Mouse (Mus musculus): ENCODE data around the gene Gas7. TPM values are rescaled to one million over a fixed set of nuclear protein-coding genes. Genes with fewer than 3 reads are reported as not detected.

The Gas7 gene
- polyA plus RNA-seq, 1 experiment from 2014 or later = 10.2 TPM

GRCm38 (mm10) chr11:67549306-67549705 is 94.1 kb downstream of the Gas7 start:
- 78% methylated on average over 4 of the region's 4 CpGs for WGBS
- TF ChIP-seq CTCF (IDR thresholded peaks at IDR 0.05; ENCODE audit: low read depth) = no peak
- DNase-seq (ENCODE audit: low spot score) (no peak), ATAC-seq (replicated peaks; ENCODE audit: low FRiP score, low read depth) (no peak)
- Histone ChIP-seq H3K9me3 (replicated peaks; ENCODE audit: low read length) (no peaks in the 10 kb centered on the region), H3K36me3 (ENCODE audit: insufficient read depth, low read length) (no peaks in the 10 kb centered on the region), H3K9ac (ENCODE audit: low read depth, low read length) (no peak overlapping the region), H3K4me1 (replicated peaks; ENCODE audit: insufficient read depth, low read length) (peaks cover 10% of the 10 kb centered on the region), H3K4me2 (ENCODE audit: low read length) (no peak overlapping the region), H3K4me3 (replicated peaks; ENCODE audit: low read depth, low read length) (no peak overlapping the region), H3K27ac (no peak overlapping the region), H3K27me3 (ENCODE audit: insufficient read depth, low read length) (no peaks in the 10 kb centered on the region)

- TF ChIP-seq CTCF (IDR thresholded peaks at IDR 0.05; ENCODE audit: low read depth) = no peak
- no peaks in the 10 kb centered on the region for H3K9me3 ChIP-seq (replicated peaks; ENCODE audit: low read length)
- H3K4me1 ChIP-seq (replicated peaks; ENCODE audit: insufficient read depth, low read length) = peaks cover 5% of the 10 kb centered on the region
- H3K27ac ChIP-seq = no peak overlapping the region
- H3K27me3 ChIP-seq (ENCODE audit: insufficient read depth, low read length) = no peaks in the 10 kb centered on the region
- H3K4me2 ChIP-seq (ENCODE audit: low read length) = no peak overlapping the region
- H3K4me3 ChIP-seq (replicated peaks; ENCODE audit: low read depth, low read length) = no peak overlapping the region
- ATAC-seq (replicated peaks; ENCODE audit: low FRiP score, low read depth) (no peak), DNase-seq (ENCODE audit: low spot score) (peak; percentile 53)
- H3K36me3 ChIP-seq (ENCODE audit: insufficient read depth, low read length) = no peaks in the 10 kb centered on the region
- WGBS = 45% methylated on average over 13 of the region's 13 CpGs
- H3K9ac ChIP-seq (ENCODE audit: low read depth, low read length) = no peak overlapping the region
Measured at GRCm38 (mm10) chr11:67549762-67550488, 94.7 kb downstream of the Gas7 start.

- Histone ChIP-seq H3K4me3 (replicated peaks; ENCODE audit: low read depth, low read length) (no peak overlapping the region), H3K36me3 (ENCODE audit: insufficient read depth, low read length) (no peaks in the 10 kb centered on the region), H3K27me3 (ENCODE audit: insufficient read depth, low read length) (no peaks in the 10 kb centered on the region), H3K4me2 (ENCODE audit: low read length) (no peak overlapping the region), H3K9me3 (replicated peaks; ENCODE audit: low read length) (no peaks in the 10 kb centered on the region), H3K9ac (ENCODE audit: low read depth, low read length) (no peak overlapping the region), H3K27ac (no peak overlapping the region), H3K4me1 (replicated peaks; ENCODE audit: insufficient read depth, low read length) (no peaks in the 10 kb centered on the region; the same call in none of the 2 replicates)
- ATAC-seq (replicated peaks; ENCODE audit: low FRiP score, low read depth) (no peak), DNase-seq (ENCODE audit: low spot score) (no peak)
- 92% methylated on average over 8 of the region's 8 CpGs for WGBS
- no peak for TF ChIP-seq CTCF (IDR thresholded peaks at IDR 0.05; ENCODE audit: low read depth)
Measured at GRCm38 (mm10) chr11:67552400-67552799, 97.2 kb downstream of the Gas7 start.

GRCm38 (mm10) chr11:67554276-67554675 is 99.0 kb downstream of the Gas7 start:
- no peak overlapping the region for H3K4me3 ChIP-seq (replicated peaks; ENCODE audit: low read depth, low read length)
- no peak for TF ChIP-seq CTCF (IDR thresholded peaks at IDR 0.05; ENCODE audit: low read depth)
- no peak for ATAC-seq (replicated peaks; ENCODE audit: low FRiP score, low read depth)
- H3K9me3 ChIP-seq (replicated peaks; ENCODE audit: low read length) = no peaks in the 10 kb centered on the region
- H3K27ac ChIP-seq = no peak overlapping the region
- WGBS = 89% methylated on average over 6 of the region's 6 CpGs
- H3K36me3 ChIP-seq (ENCODE audit: insufficient read depth, low read length) = no peaks in the 10 kb centered on the region
- H3K9ac ChIP-seq (ENCODE audit: low read depth, low read length) = no peak overlapping the region
- no peak overlapping the region for H3K4me2 ChIP-seq (ENCODE audit: low read length)
- peaks cover 11% of the 10 kb centered on the region for H3K4me1 ChIP-seq (replicated peaks; ENCODE audit: insufficient read depth, low read length)
- no peaks in the 10 kb centered on the region for H3K27me3 ChIP-seq (ENCODE audit: insufficient read depth, low read length)
- DNase-seq (ENCODE audit: low spot score) = no peak

- DNase-seq (ENCODE audit: low spot score) (no peak), ATAC-seq (replicated peaks; ENCODE audit: low FRiP score, low read depth) (no peak)
- no peaks in the 10 kb centered on the region for H3K36me3 ChIP-seq (ENCODE audit: insufficient read depth, low read length)
- H3K4me3 ChIP-seq (replicated peaks; ENCODE audit: low read depth, low read length) = no peak overlapping the region
- WGBS = 73% methylated on average over 3 of the region's 3 CpGs
- no peak overlapping the region for H3K27ac ChIP-seq
- no peak overlapping the region for H3K4me2 ChIP-seq (ENCODE audit: low read length)
- no peak overlapping the region for H3K9ac ChIP-seq (ENCODE audit: low read depth, low read length)
- no peaks in the 10 kb centered on the region for H3K27me3 ChIP-seq (ENCODE audit: insufficient read depth, low read length)
- TF ChIP-seq CTCF (IDR thresholded peaks at IDR 0.05; ENCODE audit: low read depth) = no peak
- H3K4me1 ChIP-seq (replicated peaks; ENCODE audit: insufficient read depth, low read length) = peaks cover 11% of the 10 kb centered on the region; the same call in 1 of the 2 replicates
- H3K9me3 ChIP-seq (replicated peaks; ENCODE audit: low read length) = no peaks in the 10 kb centered on the region
Measured at GRCm38 (mm10) chr11:67556360-67556759, 101.1 kb downstream of the Gas7 start.

GRCm38 (mm10) chr11:67558772-67559448 is 103.7 kb downstream of the Gas7 start:
- Histone ChIP-seq H3K27me3 (ENCODE audit: insufficient read depth, low read length) (no peaks in the 10 kb centered on the region), H3K9me3 (replicated peaks; ENCODE audit: low read length) (no peaks in the 10 kb centered on the region), H3K4me2 (ENCODE audit: low read length) (no peak overlapping the region), H3K4me3 (replicated peaks; ENCODE audit: low read depth, low read length) (no peak overlapping the region), H3K27ac (peak overlapping the region; percentile 32; the same call in 1 of the 2 replicates), H3K9ac (ENCODE audit: low read depth, low read length) (no peak overlapping the region), H3K4me1 (replicated peaks; ENCODE audit: insufficient read depth, low read length) (peaks cover 11% of the 10 kb centered on the region; the same call in 1 of the 2 replicates), H3K36me3 (ENCODE audit: insufficient read depth, low read length) (no peaks in the 10 kb centered on the region)
- TF ChIP-seq CTCF (IDR thresholded peaks at IDR 0.05; ENCODE audit: low read depth) = no peak
- WGBS = 23% methylated on average over 9 of the region's 9 CpGs
- DNase-seq (ENCODE audit: low spot score) (peak; percentile 59), ATAC-seq (replicated peaks; ENCODE audit: low FRiP score, low read depth) (0 out of 2 replicates have a peak, but pooled peaks have one; percentile 43)

Measured in kidney, postnatal 0 days (tissue).